Mouse (Mus musculus): ENCODE measurements around the gene Ube2e2. TPM values are rescaled to one million over a fixed set of nuclear protein-coding genes. Genes with fewer than 3 reads are reported as not detected.

Ube2e2 gene
- total and polyA plus RNA-seq, 2 experiments from 2014 or later: 38.5 to 44.5 TPM

GRCm38 (mm10) chr14:18759601-18760356 lies 134.3 kb downstream of the Ube2e2 start:
- no peak for ATAC-seq (ENCODE audit: insufficient read depth, low read depth)
- Histone ChIP-seq H3K27me3 (ENCODE audit: control insufficient read depth, insufficient read depth, low read length) (no peaks in the 10 kb centered on the region), H3K4me3 (ENCODE audit: low read depth, low read length) (no peak overlapping the region), H3K27ac (ENCODE audit: low read depth) (no peak overlapping the region), H3K4me2 (ENCODE audit: low read depth, low read length) (no peak overlapping the region), H3K36me3 (replicated peaks; ENCODE audit: control insufficient read depth, insufficient read depth, low read length) (no peaks in the 10 kb centered on the region), H3K4me1 (ENCODE audit: control insufficient read depth, insufficient read depth) (no peaks in the 10 kb centered on the region; the same call in 1 of the 2 replicates), H3K9me3 (replicated peaks; ENCODE audit: control insufficient read depth, low read length) (no peaks in the 10 kb centered on the region), H3K9ac (replicated peaks; ENCODE audit: low read depth, low read length) (no peak overlapping the region)
- TF ChIP-seq EP300 (IDR thresholded peaks at IDR 0.05; ENCODE audit: low read depth): no peak
- no peak for TF ChIP-seq CTCF (IDR thresholded peaks at IDR 0.05; ENCODE audit: low read depth)
- no peak for DNase-seq (ENCODE audit: low spot score)
- WGBS: 51% methylated on average over 6 of the region's 6 CpGs

GRCm38 (mm10) chr14:18758595-18759532 lies 135.2 kb downstream of the Ube2e2 start:
- H3K4me1 ChIP-seq (ENCODE audit: control insufficient read depth, insufficient read depth): no peaks in the 10 kb centered on the region; the same call in 1 of the 2 replicates
- H3K4me2 ChIP-seq (ENCODE audit: low read depth, low read length): no peak overlapping the region
- DNase-seq (ENCODE audit: low spot score) (no peak), ATAC-seq (ENCODE audit: insufficient read depth, low read depth) (no peak)
- H3K36me3 ChIP-seq (replicated peaks; ENCODE audit: control insufficient read depth, insufficient read depth, low read length): no peaks in the 10 kb centered on the region
- WGBS: 76% methylated on average over 2 of the region's 2 CpGs
- no peak for TF ChIP-seq CTCF (IDR thresholded peaks at IDR 0.05; ENCODE audit: low read depth)
- no peak for TF ChIP-seq EP300 (IDR thresholded peaks at IDR 0.05; ENCODE audit: low read depth)
- no peak overlapping the region for H3K4me3 ChIP-seq (ENCODE audit: low read depth, low read length)
- no peaks in the 10 kb centered on the region for H3K27me3 ChIP-seq (ENCODE audit: control insufficient read depth, insufficient read depth, low read length)
- H3K9me3 ChIP-seq (replicated peaks; ENCODE audit: control insufficient read depth, low read length): no peaks in the 10 kb centered on the region
- H3K27ac ChIP-seq (ENCODE audit: low read depth): no peak overlapping the region
- no peak overlapping the region for H3K9ac ChIP-seq (replicated peaks; ENCODE audit: low read depth, low read length)

DNA sequence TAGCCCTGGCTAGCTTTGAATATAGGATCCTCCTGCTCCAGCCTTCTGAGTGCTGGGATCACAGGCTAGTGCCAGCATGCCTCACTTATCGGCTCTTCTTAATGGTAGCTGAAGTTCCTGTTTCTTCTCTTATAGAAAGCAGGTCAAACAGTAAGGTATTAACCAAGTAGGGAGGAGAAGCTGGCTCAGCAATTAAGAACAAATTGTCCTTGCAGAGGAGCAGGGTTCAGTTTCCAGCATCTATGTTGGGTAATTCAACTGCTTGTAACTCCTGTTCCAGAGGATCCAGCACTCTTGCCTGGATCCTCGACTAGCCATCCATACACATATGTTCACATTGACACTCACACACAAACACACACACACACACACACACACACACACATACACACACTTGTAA lies 136.1 kb downstream of the Ube2e2 start:
- no peak for ATAC-seq (ENCODE audit: insufficient read depth, low read depth)
- no peaks in the 10 kb centered on the region for H3K27me3 ChIP-seq (ENCODE audit: control insufficient read depth, insufficient read depth, low read length)
- H3K4me3 ChIP-seq (ENCODE audit: low read depth, low read length): no peak overlapping the region
- H3K4me1 ChIP-seq (ENCODE audit: control insufficient read depth, insufficient read depth): no peaks in the 10 kb centered on the region; the same call in 1 of the 2 replicates
- H3K27ac ChIP-seq (ENCODE audit: low read depth): no peak overlapping the region
- no peak for DNase-seq (ENCODE audit: low spot score)
- H3K9ac ChIP-seq (replicated peaks; ENCODE audit: low read depth, low read length): no peak overlapping the region
- no peaks in the 10 kb centered on the region for H3K36me3 ChIP-seq (replicated peaks; ENCODE audit: control insufficient read depth, insufficient read depth, low read length)
- TF ChIP-seq CTCF (IDR thresholded peaks at IDR 0.05; ENCODE audit: low read depth) (no peak), EP300 (IDR thresholded peaks at IDR 0.05; ENCODE audit: low read depth) (no peak)
- H3K4me2 ChIP-seq (ENCODE audit: low read depth, low read length): no peak overlapping the region
- WGBS: 82% methylated on average over 2 of the region's 2 CpGs
- H3K9me3 ChIP-seq (replicated peaks; ENCODE audit: control insufficient read depth, low read length): no peaks in the 10 kb centered on the region

DNA sequence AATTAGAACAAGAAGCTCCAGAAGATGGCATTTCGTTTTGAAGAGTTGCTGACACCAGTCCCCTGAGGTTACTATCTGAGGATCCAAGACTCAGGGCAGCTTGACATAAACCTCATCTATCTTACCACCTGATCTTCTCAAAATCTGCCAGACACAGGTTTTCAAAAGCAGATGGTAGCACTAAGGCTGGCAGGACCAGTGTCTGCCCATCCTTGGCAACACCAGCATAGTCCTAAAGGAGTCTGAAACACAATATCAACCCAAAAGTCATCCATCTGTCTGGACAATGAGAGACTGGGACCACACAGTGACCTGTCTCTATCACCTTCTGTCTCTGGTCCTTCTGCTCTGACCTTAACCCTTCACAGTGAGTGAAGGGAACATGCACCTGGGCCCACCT lies 138.7 kb downstream of the Ube2e2 start:
- DNase-seq (ENCODE audit: low spot score): no peak
- no peak overlapping the region for H3K27ac ChIP-seq (ENCODE audit: low read depth)
- WGBS: 60% methylated on average over 1 of the region's 1 CpGs

DNA sequence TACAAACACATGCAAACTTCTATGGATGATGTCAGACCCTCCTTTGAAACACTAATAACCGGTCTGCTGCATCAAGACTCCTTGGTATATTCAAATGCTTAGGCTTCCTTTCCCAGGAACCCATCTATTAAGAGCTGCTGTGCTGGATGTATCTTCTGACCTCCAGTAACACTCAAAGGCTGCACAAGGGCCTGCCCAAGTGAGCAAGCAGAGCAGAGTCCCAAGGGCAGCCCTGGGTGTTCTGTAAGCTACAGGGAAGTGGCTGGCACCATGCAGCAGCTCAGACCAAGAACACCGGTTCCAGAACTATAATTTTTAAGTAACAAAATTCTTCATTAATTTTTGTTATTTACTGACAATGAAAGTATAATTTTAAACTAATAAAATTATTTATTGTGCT lies 139.5 kb downstream of the Ube2e2 start:
- H3K27me3 ChIP-seq (ENCODE audit: control insufficient read depth, insufficient read depth, low read length): no peaks in the 10 kb centered on the region
- ATAC-seq (ENCODE audit: insufficient read depth, low read depth) (no peak), DNase-seq (ENCODE audit: low spot score) (no peak)
- no peak overlapping the region for H3K9ac ChIP-seq (replicated peaks; ENCODE audit: low read depth, low read length)
- no peak overlapping the region for H3K4me2 ChIP-seq (ENCODE audit: low read depth, low read length)
- H3K4me3 ChIP-seq (ENCODE audit: low read depth, low read length): no peak overlapping the region
- H3K4me1 ChIP-seq (ENCODE audit: control insufficient read depth, insufficient read depth): no peaks in the 10 kb centered on the region; the same call in 1 of the 2 replicates
- TF ChIP-seq EP300 (IDR thresholded peaks at IDR 0.05; ENCODE audit: low read depth) (no peak), CTCF (IDR thresholded peaks at IDR 0.05; ENCODE audit: low read depth) (no peak)
- H3K36me3 ChIP-seq (replicated peaks; ENCODE audit: control insufficient read depth, insufficient read depth, low read length): no peaks in the 10 kb centered on the region
- no peak overlapping the region for H3K27ac ChIP-seq (ENCODE audit: low read depth)
- 87% methylated on average over 2 of the region's 2 CpGs for WGBS
- no peaks in the 10 kb centered on the region for H3K9me3 ChIP-seq (replicated peaks; ENCODE audit: control insufficient read depth, low read length)

More for the DNA sequence above, 138.7 kb downstream of the Ube2e2 start:
- no peaks in the 10 kb centered on the region; the same call in 1 of the 2 replicates for H3K4me1 ChIP-seq (ENCODE audit: control insufficient read depth, insufficient read depth)
- no peak overlapping the region for H3K4me3 ChIP-seq (ENCODE audit: low read depth, low read length)
- TF ChIP-seq CTCF (IDR thresholded peaks at IDR 0.05; ENCODE audit: low read depth) (no peak), EP300 (IDR thresholded peaks at IDR 0.05; ENCODE audit: low read depth) (no peak)
- no peaks in the 10 kb centered on the region for H3K27me3 ChIP-seq (ENCODE audit: control insufficient read depth, insufficient read depth, low read length)
- no peaks in the 10 kb centered on the region for H3K36me3 ChIP-seq (replicated peaks; ENCODE audit: control insufficient read depth, insufficient read depth, low read length)
- no peak for ATAC-seq (ENCODE audit: insufficient read depth, low read depth)
- H3K9me3 ChIP-seq (replicated peaks; ENCODE audit: control insufficient read depth, low read length): no peaks in the 10 kb centered on the region
- H3K4me2 ChIP-seq (ENCODE audit: low read depth, low read length): no peak overlapping the region
- no peak overlapping the region for H3K9ac ChIP-seq (replicated peaks; ENCODE audit: low read depth, low read length)
